Mouse (Mus musculus): Measurements from ENCODE around the gene Podxl2. TPM values are rescaled to one million over a fixed set of nuclear protein-coding genes. Genes with fewer than 3 reads are reported as not detected.

The Podxl2 gene
- polyA plus RNA-seq, 1 experiment from 2014 or later = 44.1 TPM

DNA sequence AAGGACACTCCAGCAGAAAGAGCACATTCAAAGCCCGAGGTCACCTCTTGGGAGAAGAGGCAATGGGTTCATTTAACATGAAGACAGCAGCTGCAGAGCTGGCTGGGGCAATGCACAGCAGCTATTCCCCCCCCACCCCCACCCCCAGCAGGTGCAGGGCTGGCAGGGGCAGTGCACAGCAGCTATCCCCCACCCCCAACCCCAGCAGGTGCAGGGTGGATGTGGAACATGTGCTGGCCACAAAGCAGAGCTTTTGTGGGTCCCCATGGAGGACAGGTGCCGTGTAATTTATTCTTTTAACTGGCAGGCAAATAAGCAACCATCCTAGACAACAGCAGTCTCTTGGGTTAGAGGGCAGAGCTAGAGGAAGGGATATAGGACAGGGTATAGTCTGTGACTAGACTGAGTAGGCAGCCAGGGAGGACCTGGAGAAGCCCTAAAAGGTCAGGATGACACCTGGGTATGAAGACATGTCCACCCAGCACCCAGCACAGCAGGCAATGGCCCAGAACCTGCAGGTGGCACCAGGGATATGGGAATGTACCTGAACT lies 11.6 kb upstream of the Podxl2 start:
- Histone ChIP-seq H3K9ac (no peak overlapping the region), H3K4me3 (no peak overlapping the region)
- ATAC-seq (ENCODE audit: extremely low read depth, insufficient number of reproducible peaks, low FRiP score, low TSS enrichment) = no peak

DNA sequence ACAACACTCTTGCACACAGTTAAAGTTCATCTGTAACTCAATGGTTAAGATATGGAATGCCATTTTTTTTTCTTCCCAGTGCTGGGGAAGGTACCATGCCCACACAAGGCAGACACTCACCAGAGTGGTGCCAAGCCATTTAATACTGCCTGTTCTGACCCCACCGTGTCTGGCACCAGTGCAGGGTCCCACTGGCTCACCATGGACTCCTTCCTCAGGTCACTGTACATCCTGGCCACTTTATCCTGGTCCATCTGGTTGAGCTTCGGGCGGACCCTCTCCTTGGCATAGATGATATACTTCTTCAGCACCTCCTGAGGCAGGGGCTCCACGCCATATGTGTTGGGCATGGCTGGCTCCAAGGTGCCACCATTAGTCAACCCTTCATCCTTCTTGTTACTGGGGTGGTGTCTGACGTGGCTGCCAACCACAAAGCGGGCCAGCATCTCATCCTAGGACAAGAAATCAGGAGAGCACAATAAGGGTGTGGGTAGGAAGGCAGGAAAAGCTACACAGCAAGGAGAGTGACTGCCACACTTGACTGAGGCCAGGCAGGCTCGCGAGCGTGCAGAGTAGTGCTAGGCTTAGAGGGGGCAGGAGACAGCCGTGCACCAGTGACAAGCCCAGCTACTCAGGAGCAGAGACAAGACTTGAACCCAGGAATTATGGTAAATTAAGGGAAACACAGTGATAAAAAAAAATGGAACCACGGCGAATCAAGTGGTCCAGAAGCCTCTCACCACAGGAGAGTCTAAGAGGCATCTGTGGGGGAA lies 11.0 kb upstream of the Podxl2 start:
- H3K9me3 ChIP-seq = no peaks in the 10 kb centered on the region
- no peak overlapping the region for H3K4me2 ChIP-seq
- 93% methylated on average over 12 of the region's 12 CpGs for WGBS
- H3K27me3 ChIP-seq (replicated peaks) = no peaks in the 10 kb centered on the region
- no peak overlapping the region for H3K9ac ChIP-seq
- H3K36me3 ChIP-seq = peaks cover 98% of the 10 kb centered on the region
- no peak for ATAC-seq (ENCODE audit: extremely low read depth, insufficient number of reproducible peaks, low FRiP score, low TSS enrichment)
- H3K4me1 ChIP-seq = no peaks in the 10 kb centered on the region
- no peak overlapping the region for H3K27ac ChIP-seq (replicated peaks)
- no peak overlapping the region for H3K4me3 ChIP-seq

More for the DNA sequence above, 11.6 kb upstream of the Podxl2 start:
- peaks cover 100% of the 10 kb centered on the region for H3K36me3 ChIP-seq
- H3K4me1 ChIP-seq = no peaks in the 10 kb centered on the region
- no peak overlapping the region for H3K4me2 ChIP-seq
- no peaks in the 10 kb centered on the region for H3K9me3 ChIP-seq
- H3K27ac ChIP-seq (replicated peaks) = no peak overlapping the region
- no peaks in the 10 kb centered on the region for H3K27me3 ChIP-seq (replicated peaks)
- 87% methylated on average over 2 of the region's 2 CpGs for WGBS

DNA sequence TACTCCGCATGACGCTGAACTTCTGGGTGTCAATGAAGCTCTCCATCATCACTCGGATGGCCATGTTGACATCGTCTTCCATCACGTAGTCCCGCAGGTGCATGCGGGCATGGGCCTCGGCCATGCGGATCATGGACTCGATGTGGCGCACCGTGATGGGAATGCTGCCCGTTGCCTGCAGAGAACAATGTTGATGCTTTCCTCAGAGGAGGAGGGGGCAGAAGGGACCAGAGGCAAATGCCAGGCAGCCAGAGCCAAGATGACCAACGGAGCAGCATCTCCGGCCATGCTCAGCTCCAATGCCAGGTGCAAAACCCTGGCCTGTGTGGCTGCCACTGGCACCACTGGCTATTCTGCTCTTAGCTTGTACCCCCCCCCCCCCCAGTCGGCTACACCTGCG lies 9.8 kb upstream of the Podxl2 start:
- Histone ChIP-seq H3K4me2 (no peak overlapping the region), H3K27me3 (replicated peaks) (no peaks in the 10 kb centered on the region), H3K4me1 (no peaks in the 10 kb centered on the region), H3K9ac (no peak overlapping the region), H3K27ac (replicated peaks) (no peak overlapping the region), H3K36me3 (peaks cover 93% of the 10 kb centered on the region), H3K4me3 (no peak overlapping the region), H3K9me3 (no peaks in the 10 kb centered on the region)
- no peak for ATAC-seq (ENCODE audit: extremely low read depth, insufficient number of reproducible peaks, low FRiP score, low TSS enrichment)
- WGBS = 91% methylated on average over 17 of the region's 17 CpGs

DNA sequence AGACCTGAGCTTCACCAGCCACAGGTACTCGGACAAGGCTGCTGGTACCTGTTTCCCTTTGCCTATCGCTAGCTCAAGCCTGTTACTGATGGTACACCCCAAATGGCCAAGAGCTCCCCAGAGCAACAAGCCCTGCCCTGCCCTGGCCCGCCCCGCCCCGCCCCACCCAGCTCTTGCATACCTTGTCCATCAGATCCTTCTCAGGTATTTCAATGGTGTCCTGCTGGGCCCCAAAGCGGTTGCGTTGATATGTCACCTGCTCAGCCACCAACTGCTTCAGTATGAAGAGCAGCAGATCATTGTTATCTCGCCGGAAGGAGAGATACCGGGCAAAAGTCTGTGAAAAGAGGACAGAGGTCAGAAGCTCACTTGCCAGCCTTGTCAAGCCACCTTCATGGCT lies 9.4 kb upstream of the Podxl2 start:
- Histone ChIP-seq H3K27me3 (replicated peaks) (no peaks in the 10 kb centered on the region), H3K9me3 (no peaks in the 10 kb centered on the region), H3K36me3 (peaks cover 88% of the 10 kb centered on the region), H3K4me1 (no peaks in the 10 kb centered on the region), H3K9ac (no peak overlapping the region), H3K4me3 (no peak overlapping the region), H3K4me2 (no peak overlapping the region), H3K27ac (replicated peaks) (no peak overlapping the region)
- ATAC-seq (ENCODE audit: extremely low read depth, insufficient number of reproducible peaks, low FRiP score, low TSS enrichment) = no peak
- 79% methylated on average over 10 of the region's 10 CpGs for WGBS

DNA sequence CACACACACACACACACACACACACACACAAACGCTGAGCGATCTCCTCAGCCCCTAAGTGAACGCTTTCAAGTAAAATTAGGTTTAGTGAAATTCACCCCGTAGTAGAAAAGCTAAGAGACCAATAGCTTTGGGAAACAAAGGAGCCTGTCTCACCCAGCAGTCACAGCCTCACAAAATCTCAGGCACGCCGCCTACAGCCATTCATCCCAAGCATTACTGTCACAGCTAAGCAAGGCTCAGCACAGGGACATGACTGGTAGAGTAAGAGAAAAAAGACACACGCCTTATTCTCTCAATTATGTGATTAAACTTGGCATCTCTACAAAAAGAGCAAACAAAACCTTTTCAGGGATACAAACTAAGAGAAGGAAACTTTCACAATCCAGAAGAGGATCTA lies 6.5 kb upstream of the Podxl2 start:
- peaks cover 59% of the 10 kb centered on the region for H3K36me3 ChIP-seq

DNA sequence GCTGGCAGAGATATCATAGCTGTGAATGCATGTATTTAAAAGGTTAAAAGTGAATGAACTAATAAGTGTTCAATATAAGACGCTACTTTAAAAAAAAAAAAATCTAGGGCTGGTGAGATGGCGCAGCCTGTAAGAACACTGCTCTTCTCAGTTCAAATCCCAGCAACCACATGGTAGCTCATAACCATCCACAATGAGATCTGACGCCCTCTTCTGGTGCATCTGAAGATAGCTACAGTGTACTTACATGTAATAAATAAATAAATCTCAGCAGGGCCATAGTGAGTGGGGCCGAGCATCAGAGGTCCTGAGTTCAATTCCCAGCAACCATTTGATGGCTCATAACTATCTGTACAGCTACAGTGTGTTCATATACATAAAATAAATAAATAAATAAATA lies 4.6 kb upstream of the Podxl2 start:
- WGBS = 64% methylated on average over 4 of the region's 4 CpGs
- ATAC-seq (ENCODE audit: extremely low read depth, insufficient number of reproducible peaks, low FRiP score, low TSS enrichment) = no peak

More for the DNA sequence above, 6.5 kb upstream of the Podxl2 start:
- H3K9me3 ChIP-seq = no peaks in the 10 kb centered on the region
- H3K4me3 ChIP-seq = no peak overlapping the region
- no peaks in the 10 kb centered on the region for H3K4me1 ChIP-seq
- no peak overlapping the region for H3K27ac ChIP-seq (replicated peaks)
- H3K4me2 ChIP-seq = no peak overlapping the region
- 92% methylated on average over 7 of the region's 7 CpGs for WGBS
- no peak overlapping the region for H3K9ac ChIP-seq
- H3K27me3 ChIP-seq (replicated peaks) = no peaks in the 10 kb centered on the region
- no peak for ATAC-seq (ENCODE audit: extremely low read depth, insufficient number of reproducible peaks, low FRiP score, low TSS enrichment)

DNA sequence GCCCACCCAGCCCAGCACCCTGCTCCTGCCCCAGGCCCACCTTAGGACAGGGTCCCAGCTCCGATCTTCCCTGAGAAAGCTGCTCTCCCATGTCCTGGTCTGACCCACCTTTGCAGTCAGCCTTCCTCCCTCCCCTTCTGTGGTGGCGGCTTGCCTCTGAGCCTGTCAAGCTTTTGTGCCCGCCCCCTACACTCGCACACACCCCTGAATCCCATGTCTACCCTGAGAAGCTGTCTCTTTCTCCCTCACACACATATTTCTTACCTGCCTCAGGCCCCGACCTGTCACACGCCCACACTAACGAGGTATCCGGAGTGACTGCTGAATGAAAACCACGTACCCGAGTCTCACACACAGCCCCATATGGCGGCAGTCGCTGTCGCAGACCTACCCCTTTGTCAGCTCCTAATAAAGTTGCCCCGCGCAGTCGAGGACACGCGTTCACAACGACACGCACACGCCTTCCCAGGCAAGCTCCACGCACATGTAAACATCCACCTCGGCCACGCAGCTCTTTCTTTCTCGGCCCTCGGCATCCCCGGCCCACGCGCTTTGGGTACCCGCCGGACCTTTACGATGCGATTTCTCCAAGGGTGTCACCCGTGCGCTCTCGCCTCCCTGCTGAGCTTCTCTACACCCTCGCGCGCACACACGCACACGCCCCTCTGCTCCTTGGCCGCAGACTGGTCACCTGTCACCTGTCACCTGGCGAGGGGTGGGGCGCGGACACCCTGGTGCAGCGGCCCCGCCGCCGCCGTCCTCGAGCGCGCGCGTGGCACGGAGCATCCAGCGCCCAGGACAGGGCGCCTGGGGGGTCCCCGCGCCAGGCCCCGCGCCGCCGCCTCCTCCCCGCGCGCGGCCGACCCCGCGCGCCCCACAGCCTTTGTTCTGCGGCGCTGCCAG lies 628 bp downstream of the Podxl2 start:
- H3K36me3 ChIP-seq = no peaks in the 10 kb centered on the region
- peak overlapping the region; percentile 100 for H3K4me2 ChIP-seq
- 5% methylated on average over 61 of the region's 74 CpGs for WGBS
- peak; percentile 10; the same call in 1 of the 2 replicates for ATAC-seq (ENCODE audit: extremely low read depth, insufficient number of reproducible peaks, low FRiP score, low TSS enrichment)
- peak overlapping the region; percentile 81 for H3K4me3 ChIP-seq
- H3K9me3 ChIP-seq = peaks cover 7% of the 10 kb centered on the region
- H3K4me1 ChIP-seq = peaks cover 30% of the 10 kb centered on the region
- peak overlapping the region; percentile 90 for H3K9ac ChIP-seq
- H3K27ac ChIP-seq (replicated peaks) = no peak overlapping the region
- peaks cover 35% of the 10 kb centered on the region for H3K27me3 ChIP-seq (replicated peaks)

More for the DNA sequence above, 4.6 kb upstream of the Podxl2 start:
- Histone ChIP-seq H3K27ac (replicated peaks) (no peak overlapping the region), H3K9me3 (peaks cover 7% of the 10 kb centered on the region), H3K4me3 (no peak overlapping the region), H3K9ac (no peak overlapping the region), H3K27me3 (replicated peaks) (peaks cover 18% of the 10 kb centered on the region), H3K4me2 (no peak overlapping the region), H3K36me3 (peaks cover 41% of the 10 kb centered on the region), H3K4me1 (peaks cover 3% of the 10 kb centered on the region; the same call in 1 of the 2 replicates)

DNA sequence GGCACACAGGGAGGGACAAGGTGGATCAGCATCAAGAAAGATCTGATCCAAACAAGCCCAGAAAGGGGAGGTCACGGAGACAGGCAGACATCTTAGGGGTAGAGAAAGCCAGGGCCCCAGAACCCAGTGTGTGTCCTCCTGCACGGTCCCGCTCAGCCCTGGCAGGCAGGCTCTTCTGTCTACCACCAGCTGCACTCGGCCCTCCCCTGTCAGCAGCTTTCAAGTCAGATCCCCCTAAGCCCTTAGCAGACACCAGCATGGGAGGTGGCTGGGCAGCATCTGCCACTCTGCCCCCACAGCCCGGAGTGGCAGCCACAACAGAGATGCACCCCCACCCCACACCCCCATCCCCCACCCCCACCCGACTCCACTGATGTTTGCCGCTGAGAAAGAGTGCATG lies 2.0 kb downstream of the Podxl2 start:
- Histone ChIP-seq H3K4me2 (no peak overlapping the region; the same call in 1 of the 2 replicates), H3K27me3 (replicated peaks) (peaks cover 35% of the 10 kb centered on the region), H3K36me3 (no peaks in the 10 kb centered on the region), H3K9ac (peak overlapping the region; percentile 37; the same call in 1 of the 2 replicates), H3K9me3 (peaks cover 7% of the 10 kb centered on the region), H3K27ac (replicated peaks) (no peak overlapping the region), H3K4me3 (no peak overlapping the region), H3K4me1 (peaks cover 30% of the 10 kb centered on the region)
- 26% methylated on average over 7 of the region's 7 CpGs for WGBS
- no peak for ATAC-seq (ENCODE audit: extremely low read depth, insufficient number of reproducible peaks, low FRiP score, low TSS enrichment)

DNA sequence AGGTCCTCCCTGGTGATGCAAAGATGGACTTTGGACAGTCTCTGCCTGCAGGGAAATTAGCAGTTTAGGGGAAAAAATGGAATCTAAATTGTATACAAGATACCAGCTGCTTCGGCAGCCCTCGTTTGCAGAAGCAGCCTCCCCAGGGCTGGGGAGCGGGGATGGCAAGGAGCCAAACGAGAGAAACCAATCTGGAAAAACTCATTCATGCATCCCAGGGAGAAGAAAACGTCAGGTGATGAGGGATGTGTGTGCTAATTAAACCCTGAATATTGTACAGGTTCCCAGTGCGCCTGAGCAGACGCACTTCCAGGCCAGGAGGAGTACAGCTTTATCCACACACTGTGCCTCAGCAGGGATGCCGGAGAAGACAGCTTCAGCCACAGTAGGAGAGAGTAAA lies 3.3 kb downstream of the Podxl2 start:
- Histone ChIP-seq H3K36me3 (no peaks in the 10 kb centered on the region), H3K4me2 (no peak overlapping the region), H3K27me3 (replicated peaks) (peaks cover 35% of the 10 kb centered on the region), H3K4me1 (peaks cover 30% of the 10 kb centered on the region), H3K4me3 (no peak overlapping the region), H3K9ac (no peak overlapping the region), H3K9me3 (peaks cover 7% of the 10 kb centered on the region), H3K27ac (replicated peaks) (no peak overlapping the region)
- ATAC-seq (ENCODE audit: extremely low read depth, insufficient number of reproducible peaks, low FRiP score, low TSS enrichment) = no peak
- 45% methylated on average over 8 of the region's 8 CpGs for WGBS

DNA sequence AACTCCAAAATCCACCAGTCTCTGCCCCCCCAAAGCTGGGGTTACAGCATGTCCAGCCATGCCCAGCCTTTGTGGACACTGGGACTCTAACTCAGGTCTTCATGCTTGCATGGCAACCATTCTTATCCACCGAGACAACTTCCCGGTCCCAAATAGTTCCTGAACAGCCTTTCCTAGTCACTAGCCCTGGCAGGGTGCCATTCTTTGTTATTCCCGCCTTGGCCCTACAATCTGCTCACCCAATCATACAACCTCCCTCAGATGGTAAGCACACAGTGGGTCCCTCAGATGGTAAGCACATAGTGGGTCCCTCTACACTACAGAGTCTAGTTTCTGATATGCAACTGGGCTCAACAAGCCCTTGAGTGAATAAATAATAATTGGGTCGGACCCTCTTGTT lies 4.2 kb downstream of the Podxl2 start:
- no peak for ATAC-seq (ENCODE audit: extremely low read depth, insufficient number of reproducible peaks, low FRiP score, low TSS enrichment)
- Histone ChIP-seq H3K9ac (no peak overlapping the region), H3K4me3 (no peak overlapping the region), H3K4me1 (peaks cover 30% of the 10 kb centered on the region), H3K4me2 (no peak overlapping the region), H3K36me3 (no peaks in the 10 kb centered on the region), H3K27ac (replicated peaks) (no peak overlapping the region), H3K27me3 (replicated peaks) (peaks cover 29% of the 10 kb centered on the region), H3K9me3 (peaks cover 4% of the 10 kb centered on the region)
- 56% methylated on average over 4 of the region's 4 CpGs for WGBS

DNA sequence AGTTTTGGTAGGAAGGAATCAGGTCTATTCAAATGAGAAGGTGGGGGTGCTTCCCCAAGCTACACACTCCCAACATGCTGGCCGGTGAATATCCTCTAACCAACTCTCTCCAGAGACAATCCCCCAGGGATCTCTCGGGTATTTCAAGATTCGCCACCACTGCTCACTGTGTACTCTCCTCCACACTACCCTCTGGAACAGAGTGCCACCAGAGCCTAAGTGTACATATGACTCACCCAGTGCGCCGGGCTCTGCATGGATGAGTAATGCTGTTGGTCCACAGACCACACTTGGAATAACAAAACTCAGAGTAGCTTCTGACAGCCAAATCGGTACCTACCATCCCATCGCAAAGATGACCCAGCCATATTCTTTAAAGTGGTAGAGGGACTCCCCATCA lies 5.4 kb downstream of the Podxl2 start:
- H3K36me3 ChIP-seq = 0 out of 2 replicates have a peak, but pooled peaks cover 4% of the 10 kb centered on the region
- no peaks in the 10 kb centered on the region for H3K9me3 ChIP-seq
- H3K9ac ChIP-seq = no peak overlapping the region
- H3K27me3 ChIP-seq (replicated peaks) = peaks cover 17% of the 10 kb centered on the region
- H3K4me3 ChIP-seq = no peak overlapping the region
- WGBS = 77% methylated on average over 7 of the region's 7 CpGs
- no peak overlapping the region for H3K4me2 ChIP-seq
- H3K27ac ChIP-seq (replicated peaks) = no peak overlapping the region
- no peak for ATAC-seq (ENCODE audit: extremely low read depth, insufficient number of reproducible peaks, low FRiP score, low TSS enrichment)
- H3K4me1 ChIP-seq = peaks cover 27% of the 10 kb centered on the region
